Mouse (Mus musculus): ENCODE data around the gene Kdm4d. TPM values are rescaled to one million over a fixed set of nuclear protein-coding genes. Genes with fewer than 3 reads are reported as not detected.
A peak's percentile ranks its signal among the peaks of the same experiment; 100 is the strongest.

The Kdm4d gene
- not detected in 2 replicates for polyA plus RNA-seq (2012; ENCODE audit: insufficient read depth, insufficient read length, missing spikeins)

- Histone ChIP-seq H3K4me1 (ENCODE audit: control insufficient read depth, insufficient read depth, low read length) (peaks cover 11% of the 10 kb centered on the region), H3K4me3 (ENCODE audit: insufficient read depth, low read length) (peak within 1 kb of the TSS; percentile 88), H3K27ac (ENCODE audit: insufficient read depth, low read depth, low read length) (peak within 1 kb of the TSS; percentile 59)
- no peak for TF ChIP-seq POLR2A (IDR thresholded peaks at IDR 0.05; ENCODE audit: borderline replicate concordance, low read depth, low read length)
- TF ChIP-seq CTCF (IDR thresholded peaks at IDR 0.05; ENCODE audit: low read depth, low read length) = no peak
Measured at GRCm38 (mm10) chr9:14500023-14500915, at the start of gene Kdm4d, which contains the start of gene Cwc15. Gene Kdm4d (minus strand): TSS chr9:14500482. Gene Cwc15 (plus strand): TSS chr9:14500617.

GRCm38 (mm10) chr9:14548366-14548761 lies 48.1 kb upstream of the Kdm4d start:
- no peak overlapping the region for H3K27ac ChIP-seq (ENCODE audit: insufficient read depth, low read depth, low read length)
- H3K4me1 ChIP-seq (ENCODE audit: control insufficient read depth, insufficient read depth, low read length) = no peaks in the 10 kb centered on the region
- TF ChIP-seq CTCF (IDR thresholded peaks at IDR 0.05; ENCODE audit: low read depth, low read length) (no peak), POLR2A (IDR thresholded peaks at IDR 0.05; ENCODE audit: borderline replicate concordance, low read depth, low read length) (no peak)
- no peak overlapping the region for H3K4me3 ChIP-seq (ENCODE audit: insufficient read depth, low read length)

GRCm38 (mm10) chr9:14547584-14548365 lies 47.5 kb upstream of the Kdm4d start:
- no peak for TF ChIP-seq POLR2A (IDR thresholded peaks at IDR 0.05; ENCODE audit: borderline replicate concordance, low read depth, low read length)
- no peak for TF ChIP-seq CTCF (IDR thresholded peaks at IDR 0.05; ENCODE audit: low read depth, low read length)

GRCm38 (mm10) chr9:14544034-14544757 lies 43.9 kb upstream of the Kdm4d start:
- Histone ChIP-seq H3K4me1 (ENCODE audit: control insufficient read depth, insufficient read depth, low read length) (no peaks in the 10 kb centered on the region), H3K27ac (ENCODE audit: insufficient read depth, low read depth, low read length) (no peak overlapping the region)

More at GRCm38 (mm10) chr9:14547584-14548365, 47.5 kb upstream of the Kdm4d start:
- Histone ChIP-seq H3K4me3 (ENCODE audit: insufficient read depth, low read length) (no peak overlapping the region), H3K27ac (ENCODE audit: insufficient read depth, low read depth, low read length) (no peak overlapping the region), H3K4me1 (ENCODE audit: control insufficient read depth, insufficient read depth, low read length) (no peaks in the 10 kb centered on the region)

GRCm38 (mm10) chr9:14534833-14535456 lies 34.7 kb upstream of the Kdm4d start:
- no peak for TF ChIP-seq POLR2A (IDR thresholded peaks at IDR 0.05; ENCODE audit: borderline replicate concordance, low read depth, low read length)
- TF ChIP-seq CTCF (IDR thresholded peaks at IDR 0.05; ENCODE audit: low read depth, low read length) = no peak
- H3K4me3 ChIP-seq (ENCODE audit: insufficient read depth, low read length) = no peak overlapping the region
- H3K27ac ChIP-seq (ENCODE audit: insufficient read depth, low read depth, low read length) = no peak overlapping the region
- peaks cover 2% of the 10 kb centered on the region; the same call in 1 of the 2 replicates for H3K4me1 ChIP-seq (ENCODE audit: control insufficient read depth, insufficient read depth, low read length)

More at GRCm38 (mm10) chr9:14544034-14544757, 43.9 kb upstream of the Kdm4d start:
- TF ChIP-seq POLR2A (IDR thresholded peaks at IDR 0.05; ENCODE audit: borderline replicate concordance, low read depth, low read length) = no peak
- TF ChIP-seq CTCF (IDR thresholded peaks at IDR 0.05; ENCODE audit: low read depth, low read length) = no peak
- no peak overlapping the region for H3K4me3 ChIP-seq (ENCODE audit: insufficient read depth, low read length)

- Histone ChIP-seq H3K4me1 (ENCODE audit: control insufficient read depth, insufficient read depth, low read length) (peaks cover 2% of the 10 kb centered on the region; the same call in 1 of the 2 replicates), H3K4me3 (ENCODE audit: insufficient read depth, low read length) (no peak overlapping the region)
- TF ChIP-seq CTCF (IDR thresholded peaks at IDR 0.05; ENCODE audit: low read depth, low read length) (no peak), POLR2A (IDR thresholded peaks at IDR 0.05; ENCODE audit: borderline replicate concordance, low read depth, low read length) (no peak)
Measured at GRCm38 (mm10) chr9:14533659-14534058, 33.4 kb upstream of the Kdm4d start.

GRCm38 (mm10) chr9:14532283-14532682 lies 32.0 kb upstream of the Kdm4d start:
- TF ChIP-seq CTCF (IDR thresholded peaks at IDR 0.05; ENCODE audit: low read depth, low read length) (no peak), POLR2A (IDR thresholded peaks at IDR 0.05; ENCODE audit: borderline replicate concordance, low read depth, low read length) (no peak)
- H3K27ac ChIP-seq (ENCODE audit: insufficient read depth, low read depth, low read length) = no peak overlapping the region
- H3K4me1 ChIP-seq (ENCODE audit: control insufficient read depth, insufficient read depth, low read length) = peaks cover 2% of the 10 kb centered on the region; the same call in 1 of the 2 replicates
- no peak overlapping the region for H3K4me3 ChIP-seq (ENCODE audit: insufficient read depth, low read length)

More at GRCm38 (mm10) chr9:14533659-14534058, 33.4 kb upstream of the Kdm4d start:
- H3K27ac ChIP-seq (ENCODE audit: insufficient read depth, low read depth, low read length) = no peak overlapping the region

- H3K4me3 ChIP-seq (ENCODE audit: insufficient read depth, low read length) = no peak overlapping the region
- no peak for TF ChIP-seq POLR2A (IDR thresholded peaks at IDR 0.05; ENCODE audit: borderline replicate concordance, low read depth, low read length)
Measured at GRCm38 (mm10) chr9:14530004-14530403, 29.7 kb upstream of the Kdm4d start.

More at GRCm38 (mm10) chr9:14530004-14530403, 29.7 kb upstream of the Kdm4d start:
- Histone ChIP-seq H3K4me1 (ENCODE audit: control insufficient read depth, insufficient read depth, low read length) (no peaks in the 10 kb centered on the region), H3K27ac (ENCODE audit: insufficient read depth, low read depth, low read length) (no peak overlapping the region)
